Mouse (Mus musculus) left cerebral cortex, adult 8-10 months (tissue): Measurements from ENCODE around the gene Fzr1. TPM values are rescaled to one million over a fixed set of nuclear protein-coding genes. Genes with fewer than 3 reads are reported as not detected.

Source experiments
- DNase-seq, 2 experiments: peaks; one replicate each; pipeline ENCODE4 v3.0.0; 2022; ENCODE audit warnings: low spot score in 2 of 2
- total RNA-seq, 4 experiments: library from RNA; stranded (reverse); gene quantifications; 2 replicates each; pipeline ENCODE4 v1.2.4; 2022

Fzr1 gene
- 10 to 100 TPM; 66.8 to 73.4 (median 70.6) TPM for total RNA-seq

DNA sequence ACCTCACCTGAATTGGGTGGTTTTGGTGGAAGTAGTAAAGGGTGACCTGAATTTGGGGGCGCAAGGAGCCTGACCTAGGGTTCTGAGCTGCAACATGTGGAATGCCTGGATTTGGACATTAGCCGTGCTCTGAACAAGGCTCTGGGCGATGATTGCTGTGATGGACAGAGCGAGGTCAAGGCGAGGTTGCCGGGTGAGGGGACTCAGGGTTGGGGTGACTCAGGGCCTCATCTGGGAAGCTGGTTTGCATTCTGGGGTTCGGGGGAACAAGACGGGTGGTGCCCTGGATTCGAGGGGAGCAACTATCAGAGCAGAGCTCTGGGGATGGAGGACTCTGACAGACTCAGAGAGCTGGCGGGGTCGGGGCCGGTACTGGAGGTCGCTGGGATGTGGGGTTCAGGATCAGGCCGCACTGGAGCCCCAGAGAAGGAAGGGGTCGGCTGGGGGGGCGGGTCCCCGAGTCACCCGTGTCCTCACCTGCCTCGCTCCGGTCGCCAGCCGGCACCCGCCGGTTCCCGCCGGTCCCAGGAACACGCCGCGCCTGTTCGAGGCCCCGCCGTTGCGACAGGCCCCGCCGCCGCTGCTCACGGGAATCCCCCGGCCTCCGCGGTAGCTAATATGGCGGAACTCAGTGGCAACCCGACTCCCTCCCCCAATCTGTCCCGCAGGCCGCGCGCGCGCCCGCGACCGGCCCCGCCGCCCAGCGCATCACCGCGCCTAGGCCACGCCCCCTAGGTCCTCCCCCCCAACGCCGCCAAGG lies at the start of gene Fzr1:
Gene Fzr1 (minus strand): TSS at position 724 of the 760 bp plus-strand sequence.
- no peak for DNase-seq

GRCm38 (mm10) chr10:81427804-81428506 lies 49.6 kb upstream of the Fzr1 start:
- DNase-seq: peak; percentile 3 to 25

- DNase-seq: peak in 1 of 2 experiments; percentile 4
Measured at GRCm38 (mm10) chr10:81427327-81427726, 49.0 kb upstream of the Fzr1 start.

DNA sequence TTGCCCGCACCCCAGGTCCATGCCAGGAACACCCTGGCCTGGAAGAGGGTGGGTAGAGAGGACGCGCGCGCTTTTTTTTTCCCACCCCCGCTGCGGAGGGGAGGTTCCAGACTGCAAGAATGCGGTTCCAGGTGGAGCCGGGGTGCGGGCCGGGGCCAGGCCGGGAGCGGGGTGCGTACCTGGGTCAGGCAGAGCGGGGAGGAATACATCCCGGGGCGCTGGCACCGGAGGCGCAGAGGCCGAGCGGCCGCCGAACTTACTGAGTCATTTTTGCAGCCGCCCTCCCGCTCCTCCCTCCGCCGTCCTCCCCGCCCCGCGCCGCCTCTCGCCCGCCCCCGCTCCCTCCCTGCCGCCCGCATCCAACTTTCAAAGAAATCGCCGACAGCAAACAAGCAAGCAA lies 48.6 kb upstream of the Fzr1 start:
- peak; percentile 49 to 51 for DNase-seq

- peak in 1 of 2 experiments; percentile 2 for DNase-seq
Measured at GRCm38 (mm10) chr10:81426081-81426671, 47.9 kb upstream of the Fzr1 start.

DNA sequence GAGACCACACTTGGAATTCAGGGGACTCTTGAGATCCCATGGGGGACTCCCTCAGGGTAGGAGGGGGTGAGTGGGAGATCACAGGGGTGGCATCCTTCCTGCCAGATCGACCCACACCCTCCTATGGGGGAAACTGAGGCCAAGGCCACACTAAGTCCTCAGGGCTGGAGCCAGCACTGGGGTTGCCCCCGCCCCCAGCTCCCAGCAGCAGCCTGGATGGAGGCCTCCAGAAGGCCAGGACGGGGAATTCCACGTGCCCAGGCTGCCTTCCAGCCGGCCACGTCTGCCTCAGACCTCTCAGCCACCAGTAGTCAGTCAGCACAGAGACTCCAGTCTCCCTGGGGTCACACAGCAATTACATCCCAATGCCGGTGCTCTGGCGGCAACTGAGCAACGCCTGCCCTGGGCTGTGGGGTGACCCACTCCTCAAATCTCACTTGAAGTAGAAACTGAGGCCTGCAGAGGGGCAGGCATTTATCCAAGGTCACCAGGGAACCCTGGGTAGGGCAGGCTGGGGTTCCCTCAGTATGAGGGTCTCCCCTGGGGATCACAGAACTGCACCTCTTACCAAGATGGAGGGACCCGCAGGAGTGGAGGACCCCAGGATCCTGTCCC lies 47.0 kb upstream of the Fzr1 start:
- peak in 1 of 2 experiments; percentile 23 for DNase-seq

DNA sequence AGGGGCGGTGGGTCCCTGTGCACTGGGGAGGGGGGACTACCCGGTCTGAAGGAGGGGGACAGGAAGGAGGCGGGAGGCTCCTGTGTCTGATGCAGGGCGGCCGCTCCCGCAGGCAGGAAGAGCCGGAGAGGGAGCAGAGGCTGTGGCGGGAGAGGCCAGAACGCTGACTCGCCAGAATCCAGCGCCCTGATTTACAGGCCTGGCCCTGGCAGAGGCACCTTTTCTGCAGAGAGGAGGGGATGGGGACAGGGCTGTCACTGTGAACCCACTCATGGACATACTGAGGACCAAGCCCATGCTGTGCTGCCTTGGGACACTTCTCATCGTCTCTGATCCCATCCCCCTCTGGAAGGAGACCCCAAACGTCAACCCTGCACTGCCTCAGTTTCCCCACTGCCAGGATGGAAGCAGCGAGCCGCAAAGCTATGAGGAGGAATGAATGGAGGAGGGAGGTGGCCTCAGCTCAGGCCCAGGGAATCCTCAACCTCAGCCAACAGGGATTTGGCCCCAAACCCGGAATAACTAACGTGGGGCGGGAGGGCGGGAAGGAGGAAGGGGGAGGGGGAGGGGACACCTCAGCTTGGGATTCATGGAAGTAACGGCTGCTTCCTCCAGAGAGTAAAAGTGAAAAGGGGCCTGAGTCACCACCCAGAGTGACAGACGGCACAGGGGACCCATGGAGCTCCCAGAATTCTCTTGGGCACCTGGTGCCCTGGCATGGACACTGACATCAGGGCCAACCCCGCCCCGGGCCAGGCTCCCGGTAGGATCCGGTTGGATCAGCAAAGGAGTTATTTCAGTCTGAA lies 46.1 kb upstream of the Fzr1 start:
- DNase-seq: peak in 1 of 2 experiments; percentile 4

DNA sequence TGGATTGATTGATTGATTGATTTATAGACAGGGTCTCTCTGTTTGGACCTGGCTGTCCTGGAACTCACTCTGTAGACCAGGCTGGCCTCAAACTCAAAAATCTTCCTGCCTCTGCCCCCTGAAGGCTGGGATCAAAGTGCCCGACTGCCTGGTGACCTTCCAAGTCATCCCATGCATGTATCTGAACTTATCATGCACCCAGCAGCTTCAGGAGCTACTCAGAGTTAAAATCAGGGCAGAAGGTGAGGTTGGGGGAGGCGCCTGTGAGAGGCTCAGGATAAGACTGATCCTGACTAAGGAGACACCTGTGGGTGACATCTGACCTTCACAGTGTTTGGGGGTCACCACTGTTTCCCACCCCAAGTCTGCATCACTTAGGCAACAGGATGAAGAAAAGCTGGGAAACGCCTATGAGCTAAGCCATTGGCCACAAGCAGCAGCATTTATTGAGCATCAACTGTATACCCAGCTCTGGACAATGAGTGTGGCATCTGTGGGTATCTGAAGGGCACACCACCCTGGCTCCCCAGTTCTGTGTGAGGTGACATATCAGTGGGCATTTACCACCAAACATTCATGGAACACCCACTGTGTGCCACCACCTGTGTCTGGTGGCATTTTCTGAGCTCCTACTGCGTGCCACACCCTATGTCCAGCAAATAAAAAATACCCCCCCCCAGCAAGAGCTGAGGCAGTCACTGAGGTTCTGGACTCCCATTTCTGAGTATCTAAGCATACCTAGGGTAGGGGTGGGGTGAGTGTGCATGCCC lies 45.3 kb upstream of the Fzr1 start:
- no peak for DNase-seq

DNA sequence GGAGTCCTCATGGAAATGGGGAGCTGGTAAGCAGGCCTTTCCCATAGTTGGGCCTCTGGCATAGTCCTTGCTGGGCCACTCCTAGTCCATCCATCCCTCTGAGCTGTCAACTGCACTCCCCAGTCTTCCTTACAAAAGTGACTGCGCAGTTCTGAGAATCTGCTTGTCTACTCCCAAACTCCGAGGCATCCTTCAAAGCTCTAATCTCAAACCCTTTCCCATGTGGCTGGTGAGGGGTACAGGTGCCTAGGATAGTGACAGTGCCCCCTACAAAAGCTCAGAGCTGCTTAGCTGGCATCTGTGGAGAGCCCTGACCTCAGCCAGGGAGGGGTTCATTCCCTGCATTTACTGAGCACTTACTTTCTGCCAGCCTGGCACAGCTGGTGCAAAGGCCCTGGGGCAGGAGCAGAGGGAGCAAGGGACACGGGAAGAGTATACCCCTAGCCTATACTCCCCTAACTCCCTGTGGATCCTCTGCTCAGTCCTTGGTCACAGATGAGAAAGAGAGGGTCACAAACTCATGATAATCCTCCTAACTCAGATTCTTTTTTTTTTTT lies 44.4 kb upstream of the Fzr1 start:
- DNase-seq: peak in 1 of 2 experiments; percentile 2

- DNase-seq: no peak
Measured at GRCm38 (mm10) chr10:81422191-81422590, 43.9 kb upstream of the Fzr1 start.

- DNase-seq: no peak
Measured at GRCm38 (mm10) chr10:81421797-81422100, 43.4 kb upstream of the Fzr1 start.

DNA sequence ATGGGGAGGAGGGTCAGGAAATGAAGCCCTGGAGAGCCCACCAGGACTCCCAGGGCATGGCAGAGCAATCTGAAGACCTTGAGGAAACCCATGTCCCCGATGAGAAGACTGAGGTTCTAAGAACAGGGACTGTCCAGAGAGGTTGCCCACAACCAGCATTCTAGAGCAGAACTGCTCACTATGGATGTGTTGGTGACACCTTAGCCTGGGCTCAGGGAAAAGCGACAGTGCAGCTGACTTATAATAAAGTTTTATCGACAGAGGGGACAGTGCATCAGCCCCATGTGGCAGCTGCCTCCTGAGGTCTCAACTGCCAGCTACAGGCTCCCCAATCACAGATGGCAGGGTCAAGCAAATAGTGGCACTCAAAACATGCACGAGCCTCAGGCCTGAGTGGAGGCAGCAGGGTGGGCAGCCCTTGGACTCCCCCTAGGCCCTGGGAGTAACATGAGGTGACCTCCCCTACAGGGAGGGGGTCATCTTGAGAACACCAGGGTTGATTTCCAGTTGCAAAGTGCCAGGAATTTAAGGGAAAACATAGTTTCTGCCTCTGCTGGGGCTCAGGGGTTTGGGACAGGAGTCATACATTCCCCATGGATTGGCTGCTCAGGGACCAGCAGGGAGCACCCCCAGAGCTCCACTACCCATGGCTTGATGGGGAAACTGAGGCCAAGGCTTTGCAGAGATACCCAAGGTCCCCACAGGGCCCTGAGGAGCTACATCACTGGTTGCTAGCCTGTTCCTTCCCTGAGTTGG lies 42.9 kb upstream of the Fzr1 start:
- no peak for DNase-seq

DNA sequence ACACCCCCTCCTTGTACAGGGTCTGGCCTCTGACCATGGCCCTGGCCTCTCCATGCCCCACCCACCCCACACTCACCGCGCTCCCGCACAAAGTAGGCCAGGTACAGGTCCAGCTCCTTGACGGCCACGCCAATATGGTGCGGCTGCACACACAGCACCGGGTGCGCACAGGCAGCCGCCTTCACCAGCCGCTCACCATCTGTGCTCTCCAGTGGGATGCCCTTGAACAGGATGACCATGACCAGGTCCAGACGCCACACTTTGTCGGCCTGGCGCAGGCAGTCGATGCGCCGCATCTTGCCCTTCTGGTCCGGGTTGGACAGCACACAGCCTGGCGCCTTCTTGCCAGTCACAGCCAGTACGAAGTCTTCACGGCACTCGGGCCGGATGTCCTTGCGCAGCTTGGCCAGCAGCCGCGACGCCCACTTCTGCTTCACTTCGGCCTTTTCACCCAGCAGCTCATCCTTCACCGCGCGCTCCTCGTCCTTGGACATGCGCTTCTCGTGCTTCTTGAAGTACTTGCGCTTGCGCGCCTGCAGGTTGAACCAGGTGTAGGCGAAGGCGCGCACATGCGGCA lies 42.0 kb upstream of the Fzr1 start:
- no peak for DNase-seq

GRCm38 (mm10) chr10:81419111-81419928 lies 41.0 kb upstream of the Fzr1 start:
- DNase-seq: no peak

DNA sequence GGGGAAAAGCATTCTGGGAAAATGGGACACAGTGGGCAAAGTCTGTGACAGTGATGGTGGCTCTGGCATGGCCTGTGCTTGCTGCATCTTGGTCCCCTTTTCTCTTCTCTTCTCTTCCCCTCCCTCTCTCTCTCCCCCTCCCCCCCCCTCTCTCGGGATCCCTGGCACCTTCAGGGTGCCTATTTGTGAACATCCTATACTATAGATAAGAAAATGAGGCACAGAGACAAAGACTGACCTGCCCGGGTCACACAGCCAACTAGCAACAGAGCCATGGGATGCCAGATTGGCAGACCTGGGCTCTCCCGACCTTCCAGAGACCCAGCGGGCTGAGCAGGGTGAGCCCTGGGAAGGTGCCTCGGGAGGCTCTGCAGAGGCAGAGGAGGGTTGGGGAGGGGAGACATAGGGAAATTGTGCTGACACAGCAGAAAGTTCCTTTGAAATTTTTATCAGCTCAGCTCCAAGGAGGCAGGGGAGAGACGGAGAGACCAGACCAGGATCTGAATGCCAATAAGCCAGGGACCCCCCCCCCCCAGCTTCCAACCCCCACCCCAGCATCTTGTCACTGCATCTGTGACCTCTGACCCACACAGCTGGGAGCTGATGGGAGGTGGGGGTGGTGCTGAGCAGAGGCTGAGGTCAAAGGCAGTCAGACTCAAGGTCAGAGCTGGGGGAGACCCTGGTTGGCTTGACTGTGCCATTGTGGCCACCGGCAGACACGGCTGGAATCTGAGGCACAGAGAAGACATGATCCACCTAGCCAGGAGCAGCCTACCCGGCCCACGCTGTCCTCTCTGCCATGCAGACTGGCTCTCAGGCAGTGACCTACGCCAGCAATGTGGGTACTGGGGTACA lies 40.1 kb upstream of the Fzr1 start:
- no peak for DNase-seq

- DNase-seq: no peak
Measured at GRCm38 (mm10) chr10:81417227-81418215, 39.2 kb upstream of the Fzr1 start.
